Mouse (Mus musculus) right cerebral cortex, adult 18-20 months (tissue): ENCODE results near the gene Fkbp9.
"Not testable (repeated sequence)": the region's sequence is repeated elsewhere in the genome, so short reads cannot be mapped to it uniquely, and the experiment has no call there.

Experiments used
- DNase-seq: peaks from one replicate; pipeline ENCODE4 v3.0.0; 2022; ENCODE audit warnings: mixed read lengths

Fkbp9 gene

DNA sequence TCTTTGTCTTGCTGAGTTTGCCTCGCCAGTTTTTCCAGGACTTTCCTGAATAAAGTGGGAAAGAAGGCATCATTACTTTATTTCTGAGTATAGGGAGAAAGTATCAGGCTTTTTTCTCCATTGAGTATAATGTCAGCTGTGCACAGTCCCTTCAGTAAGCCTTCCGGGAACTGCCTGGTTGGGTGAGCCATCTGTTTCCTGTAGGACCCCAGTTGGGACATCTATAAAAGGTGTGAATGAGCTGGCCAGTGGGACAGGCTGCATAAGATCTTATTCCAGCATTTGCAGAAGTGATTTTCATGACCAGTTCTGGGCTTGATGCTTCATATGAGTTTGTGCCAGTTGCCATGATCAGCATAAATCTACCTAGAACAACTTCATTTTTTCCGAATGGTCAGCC, 11.4 kb downstream of the Fkbp9 start:
- DNase-seq: no peak

DNA sequence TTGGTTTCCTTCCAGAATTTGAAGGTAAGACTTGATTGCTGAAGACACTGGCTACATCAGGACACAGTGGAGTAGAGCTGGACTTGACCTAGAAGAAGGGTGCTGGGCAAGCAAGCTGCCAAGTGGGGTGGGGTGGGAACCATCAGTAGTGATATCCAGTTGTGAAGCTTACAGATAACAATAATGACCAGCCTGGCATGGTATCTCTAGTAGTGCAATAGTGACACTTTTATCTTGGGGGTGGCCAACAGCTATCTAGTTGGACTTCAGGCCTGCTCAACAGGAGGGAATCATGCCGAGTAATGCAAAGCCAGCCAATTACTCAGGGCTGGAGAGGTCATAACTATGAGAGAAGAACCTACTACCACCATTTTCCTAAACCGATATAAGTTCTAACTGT, 12.5 kb downstream of the Fkbp9 start:
- DNase-seq: no peak

DNA sequence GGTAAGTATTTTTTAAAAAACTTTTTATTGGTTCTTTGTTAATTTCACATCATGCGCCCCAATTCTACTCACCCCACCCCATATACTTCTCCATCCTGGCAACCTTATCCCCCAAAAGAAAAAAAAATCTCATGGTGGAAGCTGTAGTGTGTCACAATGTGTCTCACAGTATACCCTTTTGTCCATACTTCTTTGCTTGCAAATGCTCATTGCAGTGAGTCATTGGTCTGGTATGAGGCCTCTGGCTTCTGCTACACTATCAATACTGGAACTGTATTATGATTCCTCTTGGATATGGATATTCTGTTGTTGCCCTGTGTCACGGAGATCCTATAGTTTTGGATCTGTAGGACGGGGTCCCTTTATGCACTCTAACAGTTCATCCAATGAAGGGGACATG, 17.1 kb downstream of the Fkbp9 start:
- no peak for DNase-seq

DNA sequence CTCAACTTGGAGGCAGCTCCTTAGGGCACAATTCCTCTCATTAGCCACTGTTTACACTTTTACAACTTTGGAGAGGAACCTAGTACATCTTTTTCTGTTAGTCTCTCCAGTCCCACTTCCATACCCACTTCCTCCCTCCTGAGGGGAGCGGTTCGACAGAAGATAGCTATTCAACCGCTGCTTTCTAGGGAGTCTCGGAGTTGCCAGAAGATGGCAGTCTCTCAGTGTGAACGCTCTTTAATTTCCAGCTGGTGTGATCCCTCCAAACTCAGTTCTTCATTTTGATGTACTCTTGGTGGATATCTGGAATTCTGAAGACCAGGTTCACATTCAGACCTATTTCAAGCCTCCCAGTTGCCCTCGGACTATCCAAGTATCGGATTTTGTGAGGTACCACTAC, 18.5 kb downstream of the Fkbp9 start:
- DNase-seq: peak; percentile 19

GRCm38 (mm10) chr6:56854803-56855202, 22.9 kb downstream of the Fkbp9 start:
- DNase-seq: no peak

- no peak for DNase-seq
Observed at GRCm38 (mm10) chr6:56856748-56857147, 24.9 kb downstream of the Fkbp9 start.

DNA sequence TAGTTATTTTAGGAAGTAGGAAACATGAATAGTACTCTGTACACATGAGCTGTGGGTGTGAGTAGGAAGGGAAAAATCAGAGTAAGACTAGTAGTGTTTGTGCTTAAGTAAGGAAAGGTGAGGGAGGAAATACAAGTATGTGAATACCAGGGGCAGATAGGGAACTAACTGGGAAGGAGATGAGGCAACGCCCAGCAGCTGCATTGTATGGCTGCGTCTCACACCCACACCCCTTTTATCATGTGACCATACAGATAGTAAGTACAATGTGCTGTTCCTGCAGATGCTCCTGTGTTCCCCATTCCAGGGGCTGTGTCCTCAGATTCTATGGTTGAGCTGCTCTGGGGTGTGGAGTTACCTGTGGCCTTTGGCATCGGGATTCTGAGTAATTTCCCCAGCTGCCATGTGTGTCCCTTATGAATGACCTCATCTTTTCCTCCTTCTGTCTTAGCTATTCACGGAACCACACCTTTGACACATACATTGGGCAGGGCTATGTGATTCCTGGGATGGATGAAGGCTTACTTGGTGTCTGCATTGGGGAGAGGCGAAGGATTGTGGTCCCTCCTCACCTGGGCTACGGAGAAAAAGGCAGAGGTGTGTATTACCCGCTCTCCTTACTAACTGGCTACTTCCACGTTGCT, 28.5 kb downstream of the Fkbp9 start:
- no peak for DNase-seq

DNA sequence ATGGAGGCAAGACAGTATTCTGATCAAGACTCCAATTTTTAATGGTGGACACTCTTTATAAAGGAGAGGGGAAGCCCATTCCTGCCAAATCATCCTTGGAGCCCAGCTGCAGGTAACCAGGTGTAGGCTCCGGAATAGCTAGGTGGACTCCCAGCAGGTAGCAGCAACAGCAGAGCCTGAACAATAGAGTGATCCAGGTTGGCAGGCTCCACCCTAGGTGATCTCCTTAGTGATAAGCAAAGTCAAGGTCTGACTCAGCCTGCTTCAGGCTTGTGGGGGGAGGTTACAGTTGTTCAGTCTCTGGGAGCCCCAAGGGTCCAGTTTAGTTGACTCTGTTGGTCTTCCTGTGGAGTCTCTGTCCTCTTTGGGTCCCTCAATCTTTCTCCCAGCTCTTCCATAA, 35.0 kb downstream of the Fkbp9 start:
- DNase-seq: not testable (repeated sequence)

- no peak for DNase-seq
Observed at GRCm38 (mm10) chr6:56868565-56868964, 36.7 kb downstream of the Fkbp9 start.

DNA sequence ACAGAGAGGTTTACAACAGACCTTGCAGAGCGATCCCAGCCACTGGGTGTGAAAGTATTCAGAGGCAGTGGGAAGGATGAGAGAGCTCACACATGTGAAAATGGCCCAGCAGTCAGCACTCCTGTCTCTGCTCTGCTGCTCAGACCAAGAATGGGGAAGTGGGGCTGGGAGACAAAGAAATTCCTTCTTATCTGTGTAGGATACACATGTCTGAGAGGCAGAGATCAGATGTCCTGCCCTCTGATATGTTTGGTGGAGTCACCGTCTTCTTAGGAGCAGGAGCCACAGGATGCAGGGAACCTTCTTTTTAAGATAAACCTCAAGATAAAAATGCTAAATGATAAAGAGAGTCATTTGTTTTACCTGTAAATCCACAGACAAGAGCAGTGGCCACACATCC, 38.2 kb downstream of the Fkbp9 start:
- DNase-seq: no peak

- peak; percentile 55 for DNase-seq
Observed at GRCm38 (mm10) chr6:56876870-56877269, 45.0 kb downstream of the Fkbp9 start.

- DNase-seq: no peak
Observed at GRCm38 (mm10) chr6:56877985-56878384, 46.1 kb downstream of the Fkbp9 start.

GRCm38 (mm10) chr6:56879352-56879955, 47.6 kb downstream of the Fkbp9 start:
- DNase-seq: no peak

DNA sequence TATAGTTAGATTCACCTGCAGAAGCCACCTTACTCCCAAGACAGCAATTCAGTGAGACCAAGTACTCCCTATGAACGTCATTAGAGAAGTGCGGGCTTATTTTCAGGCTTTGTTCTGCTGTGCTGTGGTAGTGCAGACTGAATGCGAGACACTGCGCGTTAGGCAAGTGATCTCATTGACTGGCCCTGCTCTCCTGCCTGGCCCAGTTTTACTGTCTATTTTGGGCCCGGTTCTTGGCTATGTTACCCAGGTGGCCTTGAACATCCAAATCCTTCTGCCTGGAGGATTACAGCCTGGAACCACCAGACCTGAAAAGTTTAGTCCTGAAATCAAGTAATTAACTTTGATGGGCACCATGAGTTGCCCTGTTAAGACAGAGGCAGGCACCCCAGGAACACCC, 56.7 kb downstream of the Fkbp9 start:
- no peak for DNase-seq

DNA sequence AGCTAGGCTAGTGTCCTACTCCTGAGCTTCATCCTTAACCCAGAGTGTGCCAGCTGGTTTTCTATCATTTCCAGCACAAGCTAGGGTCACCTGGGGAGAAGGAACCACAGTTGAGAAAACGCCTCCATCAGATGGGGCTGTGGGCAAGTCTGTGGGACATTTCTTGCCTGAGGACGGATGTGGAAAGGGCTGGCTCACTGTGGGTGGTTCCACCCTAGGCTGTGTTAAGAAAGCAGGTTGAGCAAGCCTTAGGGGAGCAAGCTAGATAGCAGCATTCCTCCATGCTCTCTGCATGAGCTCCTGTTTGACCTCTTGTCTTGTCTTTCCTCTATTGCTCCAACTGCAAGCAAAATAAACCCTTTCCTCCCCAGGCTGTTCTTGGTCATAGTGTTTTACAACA, 58.9 kb downstream of the Fkbp9 start:
- DNase-seq: no peak

GRCm38 (mm10) chr6:56899601-56900000, 67.7 kb downstream of the Fkbp9 start:
- DNase-seq: no peak

DNA sequence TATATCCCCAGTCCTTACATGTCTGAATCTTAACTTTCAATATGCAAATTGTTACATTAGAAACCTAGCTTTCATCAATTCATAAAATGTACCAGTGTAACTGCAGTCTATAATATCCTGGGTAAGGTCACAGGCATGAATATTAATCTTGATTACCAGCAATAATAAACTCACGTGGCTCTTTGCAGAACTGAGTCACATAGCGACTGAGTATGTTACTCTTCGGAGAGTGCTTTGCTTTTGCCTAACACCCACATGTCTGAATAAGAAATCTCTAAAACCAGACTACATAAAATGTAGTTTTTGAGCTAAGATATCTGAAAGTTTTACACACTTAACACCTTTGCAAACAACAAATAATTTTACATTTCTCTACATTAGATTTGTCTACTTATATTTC, 69.5 kb downstream of the Fkbp9 start:
- DNase-seq: no peak

GRCm38 (mm10) chr6:56901824-56902386, 70.0 kb downstream of the Fkbp9 start:
- DNase-seq: peak; percentile 70

- DNase-seq: no peak
Observed at GRCm38 (mm10) chr6:56902606-56903520, 71.0 kb downstream of the Fkbp9 start.

GRCm38 (mm10) chr6:56903831-56904230, 72.0 kb downstream of the Fkbp9 start:
- DNase-seq: no peak

- DNase-seq: no peak
Observed at GRCm38 (mm10) chr6:56904330-56904729, 72.5 kb downstream of the Fkbp9 start.

DNA sequence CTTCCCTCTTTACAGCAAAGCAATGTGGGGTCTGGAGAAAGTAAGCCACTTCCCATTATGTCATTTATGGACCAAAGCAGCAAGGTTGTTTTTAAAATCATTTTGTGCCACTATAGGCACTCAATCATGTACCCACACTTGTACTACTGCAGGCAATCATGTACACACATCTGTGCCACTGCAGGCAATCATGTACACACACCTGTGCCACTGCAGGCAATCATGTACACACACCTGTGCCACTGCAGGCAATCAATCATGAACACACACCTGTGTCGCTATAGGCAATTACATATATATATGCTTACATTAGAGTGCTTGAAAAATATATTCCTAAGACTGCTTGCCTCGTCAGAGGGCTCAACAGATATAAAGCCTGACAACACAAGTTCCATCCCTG, 73.1 kb downstream of the Fkbp9 start:
- DNase-seq: no peak

- no peak for DNase-seq
Observed at GRCm38 (mm10) chr6:56905486-56905885, 73.6 kb downstream of the Fkbp9 start.
